Mouse (Mus musculus) CD4-positive, CD25-positive, alpha-beta regulatory T cell, adult 4 months (primary cell): Measurements from ENCODE around the gene Eif5a2. TPM values are rescaled to one million over a fixed set of nuclear protein-coding genes. Genes with fewer than 3 reads are reported as not detected.
"Not testable (repeated sequence)": the region's sequence is repeated elsewhere in the genome, so short reads cannot be mapped to it uniquely, and the experiment has no call there.

Source experiments
- ATAC-seq: one replicate; pipeline ENCODE4 v1.8.0; 2017
- polyA plus RNA-seq, 2 experiments: library from polyadenylated mRNA; unstranded; fragments of 100-300 nt; shearing (Covaris generic); gene quantifications; one replicate each; pipeline ENCODE4 v1.2.1; 2017

Gene Eif5a2
- polyA plus RNA-seq, result 1 to 10 TPM; 4.4 to 5.2 TPM

GRCm38 (mm10) chr3:28780994-28781393 is at the start of gene Eif5a2:
TSS of gene Eif5a2 (plus strand) at chr3:28781276.
- peak; percentile 97 for ATAC-seq

- no peak for ATAC-seq
Measured at GRCm38 (mm10) chr3:28734712-28735111, 46.4 kb upstream of the Eif5a2 start.

- ATAC-seq, result no peak
Measured at GRCm38 (mm10) chr3:28736981-28737380, 44.1 kb upstream of the Eif5a2 start.

GRCm38 (mm10) chr3:28740353-28740752 is 40.7 kb upstream of the Eif5a2 start:
- ATAC-seq, result no peak

- ATAC-seq, result no peak
Measured at GRCm38 (mm10) chr3:28743251-28743650, 37.8 kb upstream of the Eif5a2 start.

- ATAC-seq, result peak; percentile 96
Measured at GRCm38 (mm10) chr3:28745835-28746483, 35.1 kb upstream of the Eif5a2 start.

- ATAC-seq, result no peak
Measured at GRCm38 (mm10) chr3:28748151-28748550, 32.9 kb upstream of the Eif5a2 start.

GRCm38 (mm10) chr3:28748956-28749355 is 32.1 kb upstream of the Eif5a2 start:
- ATAC-seq, result no peak

GRCm38 (mm10) chr3:28755477-28755876 is 25.6 kb upstream of the Eif5a2 start:
- no peak for ATAC-seq

GRCm38 (mm10) chr3:28761225-28761789 is 19.8 kb upstream of the Eif5a2 start:
- ATAC-seq, result no peak

- ATAC-seq, result no peak
Measured at GRCm38 (mm10) chr3:28766935-28767334, 14.1 kb upstream of the Eif5a2 start.

- no peak for ATAC-seq
Measured at GRCm38 (mm10) chr3:28768222-28768621, 12.9 kb upstream of the Eif5a2 start.

GRCm38 (mm10) chr3:28772919-28773318 is 8.2 kb upstream of the Eif5a2 start:
- not testable (repeated sequence) for ATAC-seq

- ATAC-seq, result no peak
Measured at GRCm38 (mm10) chr3:28775361-28775760, 5.7 kb upstream of the Eif5a2 start.

GRCm38 (mm10) chr3:28775958-28776357 is 5.1 kb upstream of the Eif5a2 start:
- no peak for ATAC-seq

GRCm38 (mm10) chr3:28776491-28776890 is 4.6 kb upstream of the Eif5a2 start:
- ATAC-seq, result no peak

- ATAC-seq, result peak; percentile 24
Measured at GRCm38 (mm10) chr3:28780511-28780910, 565 bp upstream of the Eif5a2 start.

GRCm38 (mm10) chr3:28781422-28781821 is 346 bp downstream of the Eif5a2 start:
- no peak for ATAC-seq

GRCm38 (mm10) chr3:28781848-28782247 is 772 bp downstream of the Eif5a2 start:
- ATAC-seq, result no peak

- no peak for ATAC-seq
Measured at GRCm38 (mm10) chr3:28784176-28784575, 3.1 kb downstream of the Eif5a2 start.

- no peak for ATAC-seq
Measured at GRCm38 (mm10) chr3:28794835-28795234, 13.8 kb downstream of the Eif5a2 start.

- peak; percentile 98 for ATAC-seq
Measured at GRCm38 (mm10) chr3:28805301-28806097, 24.4 kb downstream of the Eif5a2 start, which contains the start of gene Rpl22l1. TSS of gene Rpl22l1 (plus strand) at chr3:28805436.

GRCm38 (mm10) chr3:28808039-28808643 is 27.1 kb downstream of the Eif5a2 start:
- no peak for ATAC-seq
